Mouse (Mus musculus) heart, adult 11 months (tissue): ENCODE data around the gene Wwc2.

Experiments
- DNase-seq: peaks from one replicate; pipeline ENCODE4 v3.0.0; 2022

The Wwc2 gene

DNA sequence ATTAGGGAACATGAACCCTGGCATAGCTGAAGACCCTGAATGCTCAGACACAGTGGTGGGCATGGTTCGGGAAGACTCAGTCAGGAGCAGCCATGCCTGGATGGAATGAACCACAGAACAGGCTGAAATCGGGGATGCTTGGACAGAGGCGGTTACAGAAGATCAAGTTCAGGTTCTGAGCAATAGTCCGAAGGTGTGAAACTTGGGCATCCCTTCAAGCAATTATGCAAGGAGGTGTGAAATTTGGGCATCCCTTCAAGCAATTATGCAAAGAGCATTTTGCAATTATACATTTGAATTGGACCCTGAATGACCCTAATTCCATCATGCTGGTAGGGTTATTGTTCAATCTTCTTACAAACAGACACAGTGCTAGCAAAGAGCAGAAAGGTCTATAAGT lies 208.8 kb downstream of the Wwc2 start:
- no peak for DNase-seq

DNA sequence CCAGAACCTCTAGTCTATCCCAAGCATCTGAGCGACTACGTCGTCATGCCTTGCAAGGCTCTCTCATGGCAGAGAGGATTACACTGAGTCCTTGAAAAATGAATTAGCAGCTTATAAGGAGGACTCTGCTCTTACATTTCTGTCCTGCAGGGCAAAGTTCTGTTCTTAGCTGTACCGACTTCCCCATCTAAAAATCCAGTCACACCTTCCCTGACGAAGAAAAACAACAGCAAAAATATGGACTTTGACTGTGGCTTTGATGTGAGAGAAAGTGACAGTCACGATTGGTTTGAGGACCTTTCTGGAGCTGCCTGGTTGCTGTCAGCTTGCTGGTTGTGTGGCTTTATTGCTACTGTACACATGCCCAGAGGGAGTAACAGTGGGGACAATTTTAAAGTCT lies 211.1 kb downstream of the Wwc2 start:
- DNase-seq: no peak

DNA sequence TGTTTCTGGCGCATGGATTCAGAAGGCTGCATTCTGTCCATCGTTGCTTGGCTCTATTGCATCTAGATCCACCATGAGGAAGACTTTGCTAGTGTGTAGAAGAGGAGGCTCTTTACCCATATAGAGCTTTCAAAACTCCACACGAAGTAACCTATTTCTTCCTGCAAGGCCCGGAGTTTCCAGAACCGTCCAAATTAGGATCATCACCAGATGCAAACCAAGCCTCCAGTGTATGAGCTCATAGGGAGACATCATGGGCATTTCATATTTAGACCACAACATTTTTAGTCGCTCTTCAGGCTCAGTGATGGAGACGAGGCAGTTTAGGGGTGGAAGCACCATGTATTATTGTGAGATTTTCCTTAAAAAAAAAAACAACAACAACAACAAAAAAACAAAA lies 213.3 kb downstream of the Wwc2 start:
- DNase-seq: no peak
